Mouse (Mus musculus) brain, embryonic 14.5 days (tissue): Measurements from ENCODE around the gene Cacna2d1.

Source experiments
- CTCF ChIP-seq: fragments of 200-500 bp; IDR thresholded peaks from 2 replicates; pipeline ENCODE4 v1.5.1; 2012; ENCODE audit warnings: inconsistent platforms, mild to moderate bottlenecking, moderate library complexity, borderline replicate concordance; ENCODE audit not compliant: insufficient read depth, insufficient read length; ENCODE audit errors: extremely low read depth
- POLR2A ChIP-seq: fragments of 200-500 bp; IDR thresholded peaks from 2 replicates; pipeline ENCODE4 v1.6.1; 2012; ENCODE audit warnings: mild to moderate bottlenecking, inconsistent platforms, borderline replicate concordance; ENCODE audit not compliant: poor library complexity, insufficient read depth, insufficient read length, severe bottlenecking; ENCODE audit errors: extremely low read depth

- no peak for TF ChIP-seq CTCF
- no peak for TF ChIP-seq POLR2A
Measured at GRCm38 (mm10) chr5:16357709-16358108, 423.2 kb downstream of the Cacna2d1 start.
